Mouse (Mus musculus): ENCODE results near the gene Skint3. TPM values are rescaled to one million over a fixed set of nuclear protein-coding genes. Genes with fewer than 3 reads are reported as not detected.

Gene Skint3
- total RNA-seq, 1 experiment: not detected

Other genes with a start within 250 kb of the Skint3 start
- not detected in 2 replicates for gene Skint1, start 226.0 kb upstream of the Skint3 start, total RNA-seq (2012; rRNA removed)
- not detected in 2 replicates for gene Skint4, start 160.2 kb upstream of the Skint3 start, total RNA-seq (2012; rRNA removed)
- not detected in 2 replicates for gene Skint9, start 201.7 kb downstream of the Skint3 start, total RNA-seq (2012; rRNA removed)